Comparison of ENCODE assay signal across 15 mouse cellular contexts in the genomic region with DNA sequence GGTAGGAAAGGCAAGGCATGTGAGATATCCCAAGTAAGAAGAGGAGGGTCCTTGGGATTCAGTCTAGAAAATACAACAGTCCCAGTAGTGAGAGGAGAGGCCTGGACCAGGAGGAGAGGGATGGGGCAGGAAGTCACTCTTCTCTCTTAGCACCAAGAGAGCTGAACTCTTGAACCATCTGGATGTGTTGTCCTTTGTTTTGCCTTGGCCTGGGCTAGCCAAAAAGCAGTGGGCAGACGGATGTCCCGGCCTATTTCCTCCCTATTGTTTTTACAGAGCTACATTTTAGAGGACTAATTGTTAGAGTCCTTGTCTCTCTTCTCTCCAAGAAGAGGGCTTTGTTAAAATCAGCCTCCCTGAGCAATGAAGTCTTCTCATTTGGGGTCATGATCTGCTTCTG.
DNase-seq lines count a peak whose midpoint lies in the region; ATAC-seq and TF ChIP-seq lines count a peak whose summit lies in the region.
"Had no signal": no experiment of that assay in that cellular context is flagged by ENCODE, and none has a peak within 500 bp of the region (broad histone marks: within the 10 kb centered on the region; RNA-seq: fewer than 3 reads in every experiment).

No protein-coding gene starts in this region.

- no peak overlapping the region for H3K27ac ChIP-seq in heart, embryonic 12.5 days (ENCODE audit: poor library complexity, severe bottlenecking)
- H3K27ac ChIP-seq: embryonic facial prominence, embryonic 12.5 days; hindbrain, embryonic 13.5 days; liver, embryonic 12.5 days; neural tube, embryonic 12.5 days had no signal

- no peak for TF ChIP-seq CTCF in lung, adult 2 months (IDR thresholded peaks at IDR 0.05; ENCODE audit: insufficient read depth, low read length)

- WGBS in heart, embryonic 12.5 days, result 52% methylated on average over 2 of the region's 2 CpGs
- WGBS in lung, adult 2 months, result 38% methylated on average over 2 of the region's 2 CpGs

- no peak overlapping the region for H3K4me3 ChIP-seq in heart, embryonic 12.5 days
- H3K4me3 ChIP-seq in lung, adult 2 months (replicated peaks; ENCODE audit: extremely low read depth, low read depth, low read length), result no peak overlapping the region
- H3K4me3 ChIP-seq: embryonic facial prominence, embryonic 12.5 days; hindbrain, embryonic 13.5 days; liver, embryonic 12.5 days; neural tube, embryonic 12.5 days had no signal

- no peaks in the 10 kb centered on the region for H3K9me3 ChIP-seq in heart, embryonic 12.5 days (replicated peaks)
- H3K9me3 ChIP-seq: embryonic facial prominence, embryonic 12.5 days; hindbrain, embryonic 13.5 days; liver, embryonic 12.5 days; neural tube, embryonic 12.5 days had no signal

- ATAC-seq in heart, embryonic 12.5 days (ENCODE audit: insufficient number of reproducible peaks, low FRiP score), result no peak
- ATAC-seq: liver, embryonic 12.5 days; Patski had no signal

- no peak for TF ChIP-seq POLR2A in lung, adult 2 months (IDR thresholded peaks at IDR 0.05; ENCODE audit: borderline replicate concordance, extremely low read depth, low read depth, low read length)

- H3K9ac ChIP-seq in heart, embryonic 12.5 days, result no peak overlapping the region
- H3K9ac ChIP-seq: embryonic facial prominence, embryonic 12.5 days; hindbrain, embryonic 13.5 days; liver, embryonic 12.5 days; neural tube, embryonic 12.5 days had no signal

- H3K4me1 ChIP-seq in heart, embryonic 12.5 days (replicated peaks), result no peaks in the 10 kb centered on the region
- H3K4me1 ChIP-seq in lung, adult 2 months (ENCODE audit: control insufficient read depth, insufficient read depth, low read length), result peaks cover 6% of the 10 kb centered on the region; the same call in 1 of the 2 replicates
- H3K4me1 ChIP-seq: embryonic facial prominence, embryonic 12.5 days; hindbrain, embryonic 13.5 days; liver, embryonic 12.5 days; neural tube, embryonic 12.5 days had no signal

- no peaks in the 10 kb centered on the region for H3K27me3 ChIP-seq in heart, embryonic 12.5 days (replicated peaks)
- H3K27me3 ChIP-seq: embryonic facial prominence, embryonic 12.5 days; hindbrain, embryonic 13.5 days; liver, embryonic 12.5 days; neural tube, embryonic 12.5 days; Patski had no signal

- H3K36me3 ChIP-seq in heart, embryonic 12.5 days, result no peaks in the 10 kb centered on the region
- H3K36me3 ChIP-seq: embryonic facial prominence, embryonic 12.5 days; hindbrain, embryonic 13.5 days; liver, embryonic 12.5 days; neural tube, embryonic 12.5 days had no signal

- DNase-seq in heart, adult 11 months, result peak; percentile 96
- DNase-seq in lung, adult 18-20 months, result peak; percentile 10 to 32
- no peak for DNase-seq in lung, adult 2 months
- peak; percentile 33 for DNase-seq in kidney, postnatal 10 days
- DNase-seq in lung, postnatal 4 days, result peak; percentile 25 to 42
- DNase-seq in T-cell, adult 2 months (ENCODE audit: low spot score), result no peak
- DNase-seq in cerebellum, adult 9-10 months, result no peak
- DNase-seq: cerebellum, adult 11-12 months; right cerebral cortex, postnatal 14 days had no signal

- H3K4me2 ChIP-seq in heart, embryonic 12.5 days, result no peak overlapping the region
- H3K4me2 ChIP-seq: embryonic facial prominence, embryonic 12.5 days; hindbrain, embryonic 13.5 days; liver, embryonic 12.5 days; neural tube, embryonic 12.5 days had no signal

Comparison
In these comparisons a context has a peak if more than half of its experiments do, and no peak if none do; other contexts are left out.
1. DNase-seq: peak in heart, adult 11 months (single experiment), lung, adult 18-20 months (2 of 2), kidney, postnatal 10 days (single experiment) and lung, postnatal 4 days (2 of 2); none in lung, adult 2 months (single experiment), T-cell, adult 2 months (single experiment) and cerebellum, adult 9-10 months (single experiment).